Mouse (Mus musculus) cortical plate, adult 2 months (tissue): ENCODE results near the gene Zfhx3. TPM values are rescaled to one million over a fixed set of nuclear protein-coding genes. Genes with fewer than 3 reads are reported as not detected.
A peak's percentile ranks its signal among the peaks of the same experiment; 100 is the strongest.

ENCODE experiments used
- H3K27ac ChIP-seq: fragments of 200-500 bp; 2 replicates; pipeline ENCODE4 v1.5.1; 2012; ENCODE audit warnings: low read length, control low read depth, inconsistent platforms; ENCODE audit not compliant: insufficient read depth
- H3K4me1 ChIP-seq: fragments of 200-500 bp; 2 replicates; pipeline ENCODE4 v1.6.1; 2011; ENCODE audit warnings: low read length; ENCODE audit not compliant: control insufficient read depth, insufficient read depth
- H3K4me3 ChIP-seq: fragments of 200-500 bp; 2 replicates; pipeline ENCODE4 v1.5.1; 2011; ENCODE audit warnings: mild to moderate bottlenecking, low read length, control low read depth; ENCODE audit not compliant: insufficient read depth
- CTCF ChIP-seq: fragments of 200-500 bp; IDR thresholded peaks from 2 replicates; pipeline ENCODE4 v1.5.1; 2011; ENCODE audit warnings: mild to moderate bottlenecking, control low read depth, low read length; ENCODE audit not compliant: insufficient read depth; ENCODE audit errors: extremely low read depth
- POLR2A ChIP-seq: fragments of 200-500 bp; IDR thresholded peaks from 2 replicates; pipeline ENCODE4 v1.6.1; 2011; ENCODE audit warnings: mild to moderate bottlenecking, low read length, control low read depth; ENCODE audit not compliant: insufficient read depth; ENCODE audit errors: extremely low read depth
- polyA plus RNA-seq: library from polyadenylated mRNA; depleted of rRNA; stranded (reverse); fragments of >200 nt; gene quantifications from 2 replicates; pipeline ENCODE4 v1.2.3, GENCODE M21; 2012

The Zfhx3 gene
- polyA plus RNA-seq, 1 experiment, result 1.3 TPM

DNA sequence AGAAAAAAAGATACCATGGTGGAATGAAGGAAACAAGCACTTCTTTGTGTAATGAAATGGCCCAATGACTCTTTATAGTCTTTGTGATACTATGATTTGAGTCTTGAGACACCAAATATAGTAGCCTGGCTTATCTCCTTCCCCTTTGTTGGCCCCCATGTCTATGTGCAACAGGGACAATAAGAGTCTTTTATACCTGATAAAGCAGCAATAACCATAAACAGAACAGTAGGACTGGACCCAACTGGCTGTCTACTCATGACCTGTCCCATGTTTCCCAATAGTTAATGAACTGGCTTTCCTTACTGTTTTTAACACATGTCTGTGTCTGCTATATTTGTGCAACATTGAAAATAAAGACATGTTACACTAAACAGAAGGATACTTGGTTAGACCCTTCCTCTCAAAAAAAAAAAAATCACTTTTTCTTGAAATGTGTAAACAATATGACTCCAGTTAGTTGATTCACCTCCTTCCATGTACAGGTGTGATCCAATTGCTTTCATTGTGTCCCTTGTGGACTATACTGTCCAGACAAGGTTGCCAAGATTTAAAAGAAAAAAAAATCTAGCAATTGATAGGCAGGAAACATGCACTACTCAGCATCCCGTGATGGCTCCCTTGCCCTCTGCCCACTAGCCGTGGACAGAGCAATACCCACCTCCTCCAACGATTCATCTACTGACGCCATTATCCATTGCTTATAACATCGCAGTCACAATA, 631.0 kb downstream of the Zfhx3 start:
- Histone ChIP-seq H3K4me1 (no peaks in the 10 kb centered on the region), H3K27ac (no peak overlapping the region), H3K4me3 (no peak overlapping the region)
- TF ChIP-seq POLR2A (no peak), CTCF (no peak)

GRCm38 (mm10) chr8:108574101-108574500, 631.7 kb downstream of the Zfhx3 start:
- Histone ChIP-seq H3K4me3 (no peak overlapping the region), H3K4me1 (no peaks in the 10 kb centered on the region), H3K27ac (no peak overlapping the region)
- TF ChIP-seq CTCF, result peak; percentile 31; the same call in 1 of the 2 replicates
- no peak for TF ChIP-seq POLR2A

DNA sequence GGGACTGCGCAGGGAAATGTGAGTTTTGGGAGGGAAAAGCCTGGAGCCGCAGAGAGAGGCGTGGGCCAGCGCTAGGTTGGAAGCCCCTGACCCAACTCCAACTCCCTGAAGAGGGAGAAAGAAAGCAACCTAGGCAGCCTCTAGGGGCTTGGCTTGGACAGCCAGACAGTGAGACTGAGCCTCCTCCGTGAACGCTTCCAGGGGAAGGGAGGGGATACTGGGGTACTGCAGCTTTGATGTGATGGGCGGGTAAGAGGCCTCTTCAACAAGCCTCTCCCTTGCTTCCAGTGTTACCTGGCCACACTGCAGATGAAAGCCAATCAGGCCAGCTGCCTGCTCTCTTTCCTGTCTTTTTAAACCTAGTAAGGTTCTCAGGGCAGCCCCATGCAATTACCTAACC, 635.1 kb downstream of the Zfhx3 start:
- Histone ChIP-seq H3K4me3 (no peak overlapping the region), H3K4me1 (no peaks in the 10 kb centered on the region)

GRCm38 (mm10) chr8:108578388-108578787, 635.9 kb downstream of the Zfhx3 start:
- Histone ChIP-seq H3K4me3 (no peak overlapping the region), H3K27ac (no peak overlapping the region), H3K4me1 (no peaks in the 10 kb centered on the region)
- no peak for TF ChIP-seq CTCF
- TF ChIP-seq POLR2A, result no peak

More for the DNA sequence above, 635.1 kb downstream of the Zfhx3 start:
- no peak for TF ChIP-seq CTCF
- no peak for TF ChIP-seq POLR2A
- no peak overlapping the region for H3K27ac ChIP-seq

GRCm38 (mm10) chr8:108579808-108580207, 637.4 kb downstream of the Zfhx3 start:
- TF ChIP-seq POLR2A (no peak), CTCF (no peak)
- Histone ChIP-seq H3K4me1 (no peaks in the 10 kb centered on the region), H3K4me3 (no peak overlapping the region), H3K27ac (no peak overlapping the region)

- TF ChIP-seq POLR2A (no peak), CTCF (no peak)
- no peaks in the 10 kb centered on the region for H3K4me1 ChIP-seq
- no peak overlapping the region for H3K27ac ChIP-seq
- H3K4me3 ChIP-seq, result no peak overlapping the region
Observed at GRCm38 (mm10) chr8:108580364-108580763, 637.9 kb downstream of the Zfhx3 start.

GRCm38 (mm10) chr8:108581557-108581956, 639.1 kb downstream of the Zfhx3 start:
- Histone ChIP-seq H3K4me3 (no peak overlapping the region), H3K4me1 (no peaks in the 10 kb centered on the region)
- TF ChIP-seq CTCF, result no peak
- no peak for TF ChIP-seq POLR2A

DNA sequence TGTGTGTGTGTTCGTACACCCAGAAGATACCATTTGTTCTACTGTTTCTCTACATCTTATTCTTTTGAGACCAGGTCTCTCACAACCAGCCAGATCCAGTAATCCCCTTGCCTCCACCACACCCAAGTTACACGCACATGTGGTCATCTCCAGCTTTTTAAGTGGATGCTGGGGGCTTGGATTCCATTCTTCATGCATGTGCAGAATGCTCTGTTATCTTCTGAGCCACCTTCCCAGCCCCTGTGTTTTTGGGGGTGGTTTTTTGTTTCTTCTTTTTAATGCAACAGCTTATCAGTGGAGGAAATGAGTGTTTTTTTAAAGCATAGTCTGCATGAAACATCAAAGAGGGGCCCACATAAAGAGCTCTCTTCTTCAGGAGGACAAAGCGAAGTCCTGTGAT, 639.8 kb downstream of the Zfhx3 start:
- H3K4me1 ChIP-seq, result no peaks in the 10 kb centered on the region
- no peak overlapping the region for H3K4me3 ChIP-seq
- no peak overlapping the region for H3K27ac ChIP-seq
- TF ChIP-seq POLR2A (no peak), CTCF (no peak)

More at GRCm38 (mm10) chr8:108581557-108581956, 639.1 kb downstream of the Zfhx3 start:
- no peak overlapping the region for H3K27ac ChIP-seq

DNA sequence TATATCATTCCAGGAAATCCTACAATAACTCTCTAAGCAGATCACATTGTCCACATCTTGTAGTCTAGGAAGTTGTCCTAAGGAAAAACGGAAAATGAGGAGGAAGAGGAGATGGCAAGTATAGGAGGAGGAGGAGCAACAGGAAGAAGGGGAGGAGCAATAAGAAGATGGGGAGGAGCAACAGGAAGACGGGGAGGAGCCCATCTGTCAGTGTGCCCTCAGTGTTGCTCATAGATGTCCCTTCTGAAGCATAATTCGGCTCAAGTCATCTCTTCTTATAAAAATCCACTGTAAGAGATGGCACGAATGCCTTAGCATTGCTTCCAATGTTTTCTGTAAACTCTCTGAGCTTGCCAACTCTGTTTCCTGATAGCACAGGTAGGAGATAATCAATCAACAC, 640.8 kb downstream of the Zfhx3 start:
- TF ChIP-seq POLR2A (no peak), CTCF (no peak)
- Histone ChIP-seq H3K4me3 (no peak overlapping the region), H3K4me1 (no peaks in the 10 kb centered on the region), H3K27ac (no peak overlapping the region)

- no peak overlapping the region for H3K27ac ChIP-seq
- TF ChIP-seq CTCF, result no peak
- no peak for TF ChIP-seq POLR2A
- no peaks in the 10 kb centered on the region for H3K4me1 ChIP-seq
- H3K4me3 ChIP-seq, result no peak overlapping the region
Observed at GRCm38 (mm10) chr8:108583867-108584661, 641.6 kb downstream of the Zfhx3 start.
